Comparison of ENCODE assay signal across 7 mouse cellular contexts in the genomic region with DNA sequence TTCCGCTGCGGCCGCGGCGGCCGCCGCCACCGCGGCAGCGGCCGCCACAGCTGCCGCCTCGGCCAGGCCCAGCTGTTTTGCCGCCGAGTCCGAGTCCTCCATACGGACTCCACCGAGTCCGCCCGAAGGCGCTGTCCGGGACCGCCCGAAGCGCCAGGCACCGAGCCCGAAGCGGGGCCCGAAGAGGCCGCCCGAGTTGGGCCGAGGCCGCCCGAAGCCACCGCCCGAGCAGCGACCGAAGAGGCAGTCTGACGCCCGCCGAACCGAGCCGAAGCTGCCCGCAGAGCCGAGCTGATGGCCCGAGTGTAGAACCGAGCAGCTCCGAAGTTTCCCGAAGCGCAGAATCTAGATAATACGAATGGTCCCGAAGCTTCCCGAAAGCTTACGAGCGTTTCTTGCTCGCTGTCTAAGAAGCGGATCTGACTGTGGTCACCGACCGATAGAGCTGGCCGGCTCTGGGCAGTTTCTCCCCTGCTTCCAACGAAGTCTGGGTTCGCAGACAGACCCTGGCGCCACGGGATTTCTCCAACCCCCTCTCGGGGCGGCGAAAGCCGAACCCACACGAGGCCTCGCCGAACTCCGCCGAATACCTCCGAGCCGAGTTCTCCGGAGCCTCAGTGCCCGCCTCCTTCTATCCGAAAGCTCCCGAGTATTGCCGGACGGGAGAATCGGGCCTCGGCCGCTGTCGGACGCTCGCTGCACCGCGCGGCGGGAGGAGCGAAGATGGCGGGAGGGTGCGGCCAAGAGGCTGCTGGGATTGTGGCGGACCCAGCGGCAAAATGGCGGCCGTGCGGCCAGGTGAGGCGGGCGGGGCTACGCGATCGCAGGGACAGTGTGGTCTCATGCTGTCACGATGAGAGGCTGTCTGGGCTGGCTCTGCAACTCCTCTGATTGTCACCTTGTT. TPM values are rescaled to one million over a fixed set of nuclear protein-coding genes. Genes with fewer than 3 reads are reported as not detected.
A peak's percentile ranks its signal among the peaks of the same experiment; 100 is the strongest.
DNase-seq lines count a peak whose midpoint lies in the region; ATAC-seq lines count a peak whose summit lies in the region.

Deaf1 (minus strand) TSS at position 222 of the 904 bp plus-strand sequence.
Tmem80 (plus strand) TSS at position 271 of the 904 bp plus-strand sequence.

- peak within 1 kb of the TSS; percentile 71 for H3K4me3 ChIP-seq in intestine, embryonic 16.5 days (ENCODE audit: low read length)
- H3K4me3 ChIP-seq in midbrain, embryonic 11.5 days (ENCODE audit: low read depth, low read length), result peak within 1 kb of the TSS; percentile 61

- peak; percentile 95 for ATAC-seq in intestine, embryonic 16.5 days
- ATAC-seq in midbrain, embryonic 11.5 days (ENCODE audit: low FRiP score), result peak; percentile 95

- H3K4me1 ChIP-seq in intestine, embryonic 16.5 days (ENCODE audit: control insufficient read depth, insufficient read depth, low read length), result peaks cover 20% of the 10 kb centered on the region
- peaks cover 24% of the 10 kb centered on the region for H3K4me1 ChIP-seq in midbrain, embryonic 11.5 days (ENCODE audit: control insufficient read depth, insufficient read depth, low read length)

- H3K4me2 ChIP-seq in intestine, embryonic 16.5 days (ENCODE audit: low read depth, low read length), result peak within 1 kb of the TSS; percentile 99
- peak within 1 kb of the TSS; percentile 97 for H3K4me2 ChIP-seq in midbrain, embryonic 11.5 days

- peak within 1 kb of the TSS; percentile 100 for H3K27ac ChIP-seq in intestine, embryonic 16.5 days (ENCODE audit: low read length)
- peak within 1 kb of the TSS; percentile 96 for H3K27ac ChIP-seq in midbrain, embryonic 11.5 days (ENCODE audit: low read depth, low read length)

- no peaks in the 10 kb centered on the region for H3K27me3 ChIP-seq in intestine, embryonic 16.5 days (replicated peaks; ENCODE audit: control insufficient read depth, insufficient read depth, low read length)
- H3K27me3 ChIP-seq in midbrain, embryonic 11.5 days (ENCODE audit: control insufficient read depth, insufficient read depth, low read length), result no peaks in the 10 kb centered on the region

- DNase-seq in adrenal gland, adult 8-10 months, result peak; percentile 98
- DNase-seq in embryo, embryonic 9.5 days (ENCODE audit: extremely low spot score), result peak; percentile 96
- DNase-seq in gastrocnemius, postnatal 4 days (ENCODE audit: low spot score in 2 of 2), result peak; percentile 99 to 100
- peak; percentile 99 to 100 for DNase-seq in left cerebral cortex, postnatal 36 days (ENCODE audit: low spot score in 2 of 2)
- peak; percentile 99 for DNase-seq in midbrain, embryonic 11.5 days (ENCODE audit: low spot score, missing footprints)
- peak; percentile 99 for DNase-seq in skeletal muscle tissue, adult 2 months (ENCODE audit: low read depth, low spot score)

- intact Hi-C loops in left cerebral cortex, postnatal 36 days (cut with DNase I), result loop anchor here (5.0 kb wide), 1 partner anchor 65 kb away; the partner anchor contains the start of gene Taldo1

- H3K9ac ChIP-seq in intestine, embryonic 16.5 days (ENCODE audit: low read depth, low read length), result peak within 1 kb of the TSS; percentile 95
- peak within 1 kb of the TSS; percentile 93 for H3K9ac ChIP-seq in midbrain, embryonic 11.5 days (ENCODE audit: low read length)

- no peaks in the 10 kb centered on the region for H3K9me3 ChIP-seq in intestine, embryonic 16.5 days (ENCODE audit: control insufficient read depth, low read length)
- H3K9me3 ChIP-seq in midbrain, embryonic 11.5 days (ENCODE audit: control insufficient read depth, low read length), result no peaks in the 10 kb centered on the region

- H3K36me3 ChIP-seq in intestine, embryonic 16.5 days (ENCODE audit: control insufficient read depth, insufficient read depth, low read length), result peaks cover under 1% of the 10 kb centered on the region; the same call in 1 of the 2 replicates
- peaks cover 2% of the 10 kb centered on the region for H3K36me3 ChIP-seq in midbrain, embryonic 11.5 days (ENCODE audit: control insufficient read depth, insufficient read depth, low read length)

- WGBS in intestine, embryonic 16.5 days, result under 1% methylated on average over 105 of the region's 105 CpGs
- WGBS in midbrain, embryonic 11.5 days, result under 1% methylated on average over 104 of the region's 105 CpGs

RNA-seq across cellular contexts. Expression of gene Deaf1, which starts in this region (rescaled TPM):
- total RNA-seq in adrenal gland, adult 8-10 months (2022), result 10 to 100 TPM; 27.1 to 47.4 (median 36.7) TPM
- total RNA-seq in gastrocnemius, postnatal 4 days (2021), result 10 to 100 TPM; 44.6 to 50.4 TPM
- polyA plus RNA-seq in intestine, embryonic 16.5 days (2015; fragmentation: Nextera tagmentation; extraction: Ambion mirVana), result 61.0 and 64.4 TPM in 2 replicates
- total RNA-seq in left cerebral cortex, postnatal 36 days (2021), result 10 to 100 TPM; 67.3 to 72.5 TPM
- polyA plus RNA-seq in midbrain, embryonic 11.5 days (2014; fragmentation: Nextera tagmentation; extraction: Ambion mirVana), result 61.6 and 66.9 TPM in 2 replicates

RNA-seq across cellular contexts. Expression of gene Tmem80, which starts in this region (rescaled TPM):
- 10 to 100 TPM; 31.4 to 46.6 (median 34.8) TPM for total RNA-seq in adrenal gland, adult 8-10 months (2022)
- total RNA-seq in gastrocnemius, postnatal 4 days (2021), result 10 to 100 TPM; 14.2 to 14.6 TPM
- polyA plus RNA-seq in intestine, embryonic 16.5 days (2015; fragmentation: Nextera tagmentation; extraction: Ambion mirVana), result 32.4 and 34.2 TPM in 2 replicates
- 10 to 100 TPM; 30.5 to 34.9 TPM for total RNA-seq in left cerebral cortex, postnatal 36 days (2021)
- polyA plus RNA-seq in midbrain, embryonic 11.5 days (2014; fragmentation: Nextera tagmentation; extraction: Ambion mirVana), result 31.4 and 34.4 TPM in 2 replicates

Comparison
In these comparisons a context has a peak if more than half of its experiments do, and no peak if none do; other contexts are left out.
1. Peak in every context shown above with its lines: DNase-seq, ATAC-seq, H3K4me3 ChIP-seq and H3K27ac ChIP-seq.